Mouse (Mus musculus) testis, adult 2 months (tissue): ENCODE results near the gene Anapc5.

Experiments
- CTCF ChIP-seq: fragments of 200-500 bp; IDR thresholded peaks from 2 replicates; pipeline ENCODE4 v1.5.1; 2012; ENCODE audit warnings: low read depth, mild to moderate bottlenecking, inconsistent platforms, low read length, moderate library complexity; ENCODE audit not compliant: control insufficient read depth, insufficient read depth, insufficient replicate concordance
- POLR2A ChIP-seq: fragments of 200-500 bp; IDR thresholded peaks from 2 replicates; pipeline ENCODE4 v1.6.1; 2012; ENCODE audit warnings: low read depth, mild to moderate bottlenecking, inconsistent platforms, low read length, moderate library complexity; ENCODE audit not compliant: control insufficient read depth

DNA sequence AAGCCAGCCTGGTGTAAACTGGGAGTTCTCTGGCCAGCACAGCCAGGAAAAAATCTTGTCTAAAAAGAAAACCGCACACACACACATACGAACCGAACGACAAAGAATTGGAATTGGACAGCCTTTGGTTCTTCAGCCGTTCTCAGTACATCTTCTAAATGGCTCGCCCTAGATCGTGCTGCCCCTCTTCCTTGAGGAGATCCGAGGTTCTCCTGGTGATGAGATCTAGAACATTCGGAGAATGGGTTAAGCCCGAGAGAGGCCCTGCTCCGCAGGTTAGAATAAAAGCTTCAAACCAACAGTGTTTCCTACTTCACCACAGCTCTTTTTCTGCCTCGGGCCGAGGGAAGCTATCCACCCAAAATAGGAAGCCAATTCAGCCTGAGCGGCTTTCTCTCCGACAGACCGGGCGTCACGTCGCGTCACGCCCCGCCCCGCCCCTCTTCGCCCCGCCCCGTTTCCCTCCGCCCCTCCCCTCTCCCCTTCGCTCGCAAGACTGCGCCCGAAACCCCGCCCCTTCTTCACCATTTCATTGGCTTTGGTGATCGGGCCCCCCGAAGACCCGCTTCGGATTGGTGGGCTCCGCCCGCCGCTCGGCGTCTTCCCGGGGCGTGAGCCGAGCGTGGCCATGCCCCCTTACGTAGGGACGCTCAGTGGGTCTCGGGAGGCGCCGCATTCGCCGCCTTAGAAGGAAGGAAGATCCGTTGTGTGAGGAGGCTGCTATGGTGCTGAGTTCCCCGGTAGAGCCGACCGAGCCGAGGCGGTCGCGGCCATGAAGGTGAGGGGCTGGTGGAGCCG lies 28.6 kb upstream of the Anapc5 start, which contains the start of gene Rnf34:
- TF ChIP-seq POLR2A = peak; percentile 98
- TF ChIP-seq CTCF = no peak
